Mouse (Mus musculus) lung, embryonic 14.5 days (tissue): ENCODE results near the gene Bpifa5. TPM values are rescaled to one million over a fixed set of nuclear protein-coding genes. Genes with fewer than 3 reads are reported as not detected.
A peak's percentile ranks its signal among the peaks of the same experiment; 100 is the strongest.

Experiments used
- ATAC-seq: fragments of 200-750 bp; cut with Nextera tagmentation; 2 replicates; pipeline ENCODE4 v1.8.0; 2017; ENCODE audit warnings: mild to moderate bottlenecking, moderate TSS enrichment, moderate library complexity; ENCODE audit not compliant: insufficient read depth
- DNase-seq: peaks from one replicate; pipeline ENCODE4 v3.0.0-alpha.2; 2015
- H3K27ac ChIP-seq: fragments of 300-500 bp; sonication (generic); 2 replicates; pipeline ENCODE4 v1.5.1; 2014; ENCODE audit warnings: low read depth, mild to moderate bottlenecking, moderate library complexity
- H3K27me3 ChIP-seq: fragments of 300-500 bp; sonication (generic); 2 replicates; pipeline ENCODE4 v1.6.1; 2014; ENCODE audit warnings: low read length, control low read depth; ENCODE audit not compliant: insufficient read depth
- H3K36me3 ChIP-seq: fragments of 300-500 bp; sonication (generic); 2 replicates; pipeline ENCODE4 v1.6.1; 2014; ENCODE audit warnings: control low read depth; ENCODE audit not compliant: insufficient read depth
- H3K4me1 ChIP-seq: fragments of 300-500 bp; sonication (generic); 2 replicates; pipeline ENCODE4 v1.6.1; 2014; ENCODE audit warnings: antibody characterized with exemption, control low read depth; ENCODE audit not compliant: insufficient read depth
- H3K4me2 ChIP-seq: fragments of 300-500 bp; sonication (generic); 2 replicates; pipeline ENCODE4 v1.6.1; 2014; ENCODE audit warnings: mild to moderate bottlenecking
- H3K4me3 ChIP-seq: fragments of 300-500 bp; sonication (generic); 2 replicates; pipeline ENCODE4 v1.5.1; 2014; ENCODE audit warnings: low read depth, low read length
- H3K9ac ChIP-seq: fragments of 300-500 bp; sonication (generic); 2 replicates; pipeline ENCODE4 v1.6.1; 2014
- H3K9me3 ChIP-seq: fragments of 300-500 bp; sonication (generic); 2 replicates; pipeline ENCODE4 v1.6.1; 2016; ENCODE audit warnings: low read depth, low read length, control low read depth
- CTCF ChIP-seq: IDR thresholded peaks from 2 replicates; pipeline ENCODE4 v1.5.1; 2016; ENCODE audit warnings: antibody characterized with exemption, low read depth
- WGBS: fragments of 180-500 bp; shearing (Covaris S2); extraction: QIAGEN DNeasy Blood & Tissue Kit; methylation state at CpG from one replicate; pipeline ENCODE4 v1.1.7; 2014; 5-methylcytosine and 5-hydroxymethylcytosine counted together
- polyA plus RNA-seq: library from polyadenylated mRNA; unstranded; fragments of >200 nt; fragmentation: Nextera tagmentation; extraction: Ambion mirVana; gene quantifications from 2 replicates; pipeline ENCODE4 v1.2.1, GENCODE M21; 2014

The Bpifa5 gene
- polyA plus RNA-seq, 1 experiment from 2014 or later = not detected

GRCm38 (mm10) chr2:154206908-154207307, 44.5 kb downstream of the Bpifa5 start:
- H3K9me3 ChIP-seq = no peaks in the 10 kb centered on the region
- WGBS = 50% methylated on average over 7 of the region's 7 CpGs
- H3K4me1 ChIP-seq = no peaks in the 10 kb centered on the region
- no peak overlapping the region for H3K4me3 ChIP-seq
- H3K27ac ChIP-seq = no peak overlapping the region
- peak; percentile 72 for TF ChIP-seq CTCF
- ATAC-seq (no peak), DNase-seq (peak; percentile 42)
- H3K9ac ChIP-seq = no peak overlapping the region
- no peaks in the 10 kb centered on the region for H3K36me3 ChIP-seq
- H3K4me2 ChIP-seq = no peak overlapping the region
- H3K27me3 ChIP-seq = no peaks in the 10 kb centered on the region

GRCm38 (mm10) chr2:154209112-154209511, 46.7 kb downstream of the Bpifa5 start:
- H3K36me3 ChIP-seq = no peaks in the 10 kb centered on the region
- DNase-seq (peak; percentile 75), ATAC-seq (no peak)
- WGBS = 6% methylated on average over 3 of the region's 3 CpGs
- no peak overlapping the region for H3K27ac ChIP-seq
- H3K4me3 ChIP-seq = no peak overlapping the region
- H3K9ac ChIP-seq = no peak overlapping the region
- H3K4me1 ChIP-seq = no peaks in the 10 kb centered on the region
- TF ChIP-seq CTCF = peak; percentile 63
- no peak overlapping the region for H3K4me2 ChIP-seq
- no peaks in the 10 kb centered on the region for H3K27me3 ChIP-seq
- H3K9me3 ChIP-seq = no peaks in the 10 kb centered on the region

- no peaks in the 10 kb centered on the region for H3K36me3 ChIP-seq
- no peak overlapping the region for H3K4me2 ChIP-seq
- no peak overlapping the region for H3K9ac ChIP-seq
- no peak for TF ChIP-seq CTCF
- WGBS = 28% methylated on average over 1 of the region's 1 CpGs
- H3K27me3 ChIP-seq = no peaks in the 10 kb centered on the region
- H3K27ac ChIP-seq = no peak overlapping the region
- no peaks in the 10 kb centered on the region for H3K9me3 ChIP-seq
- DNase-seq (no peak), ATAC-seq (no peak)
- no peaks in the 10 kb centered on the region for H3K4me1 ChIP-seq
- H3K4me3 ChIP-seq = no peak overlapping the region
Measured at GRCm38 (mm10) chr2:154211121-154211520, 48.7 kb downstream of the Bpifa5 start.

- DNase-seq (no peak), ATAC-seq (no peak)
- Histone ChIP-seq H3K4me3 (no peak overlapping the region), H3K4me2 (no peak overlapping the region), H3K9me3 (no peaks in the 10 kb centered on the region), H3K36me3 (no peaks in the 10 kb centered on the region), H3K27me3 (no peaks in the 10 kb centered on the region), H3K27ac (no peak overlapping the region), H3K4me1 (no peaks in the 10 kb centered on the region), H3K9ac (no peak overlapping the region)
- 84% methylated on average over 4 of the region's 4 CpGs for WGBS
- TF ChIP-seq CTCF = no peak
Measured at GRCm38 (mm10) chr2:154211881-154212280, 49.5 kb downstream of the Bpifa5 start.

GRCm38 (mm10) chr2:154215191-154215590, 52.8 kb downstream of the Bpifa5 start:
- no peaks in the 10 kb centered on the region for H3K36me3 ChIP-seq
- DNase-seq (peak; percentile 84), ATAC-seq (no peak)
- H3K9me3 ChIP-seq = no peaks in the 10 kb centered on the region
- no peak overlapping the region for H3K9ac ChIP-seq
- peak; percentile 84 for TF ChIP-seq CTCF
- no peaks in the 10 kb centered on the region for H3K27me3 ChIP-seq
- no peak overlapping the region for H3K4me3 ChIP-seq
- H3K4me2 ChIP-seq = no peak overlapping the region
- no peak overlapping the region for H3K27ac ChIP-seq
- 17% methylated on average over 5 of the region's 5 CpGs for WGBS
- H3K4me1 ChIP-seq = no peaks in the 10 kb centered on the region

Other genes starting within 250 kb of the Bpifa5 start
- gene Bpifb3, start 244.4 kb upstream of the Bpifa5 start, polyA plus RNA-seq = not detected in 2 replicates
- gene Bpifb4, start 224.4 kb upstream of the Bpifa5 start, polyA plus RNA-seq = not detected in 2 replicates
- gene Bpifa6, start 187.7 kb upstream of the Bpifa5 start, polyA plus RNA-seq = not detected in 2 replicates
- not detected in 2 replicates for gene Bpifa2, start 154.3 kb upstream of the Bpifa5 start, polyA plus RNA-seq
- not detected in 2 replicates for gene Bpifa3, start 32.3 kb upstream of the Bpifa5 start, polyA plus RNA-seq
- gene Bpifa1, start 19.7 kb upstream of the Bpifa5 start, polyA plus RNA-seq = not detected in 2 replicates
- gene Bpifb1, start 28.2 kb downstream of the Bpifa5 start, polyA plus RNA-seq = 0.49 and 0.74 TPM in 2 replicates
- 1.4 and 2.0 TPM in 2 replicates for gene Bpifb5, start 61.1 kb downstream of the Bpifa5 start, polyA plus RNA-seq
- not detected in 2 replicates for gene Bpifb9a, start 95.2 kb downstream of the Bpifa5 start, polyA plus RNA-seq
- not detected in 2 replicates for gene Bpifb9b, start 144.6 kb downstream of the Bpifa5 start, polyA plus RNA-seq
- 11.2 and 13.1 TPM in 2 replicates for gene Cdk5rap1, start 210.4 kb downstream of the Bpifa5 start, polyA plus RNA-seq
- gene Snta1, start 245.5 kb downstream of the Bpifa5 start, polyA plus RNA-seq = 3.8 and 3.9 TPM in 2 replicates